Mouse (Mus musculus): ENCODE measurements around the gene Gm8947. TPM values are rescaled to one million over a fixed set of nuclear protein-coding genes. Genes with fewer than 3 reads are reported as not detected.
"Not testable (repeated sequence)": the region's sequence is repeated elsewhere in the genome, so short reads cannot be mapped to it uniquely, and the experiment has no call there.

Gm8947 gene
- total and polyA plus RNA-seq, 3 experiments = not detected

DNA sequence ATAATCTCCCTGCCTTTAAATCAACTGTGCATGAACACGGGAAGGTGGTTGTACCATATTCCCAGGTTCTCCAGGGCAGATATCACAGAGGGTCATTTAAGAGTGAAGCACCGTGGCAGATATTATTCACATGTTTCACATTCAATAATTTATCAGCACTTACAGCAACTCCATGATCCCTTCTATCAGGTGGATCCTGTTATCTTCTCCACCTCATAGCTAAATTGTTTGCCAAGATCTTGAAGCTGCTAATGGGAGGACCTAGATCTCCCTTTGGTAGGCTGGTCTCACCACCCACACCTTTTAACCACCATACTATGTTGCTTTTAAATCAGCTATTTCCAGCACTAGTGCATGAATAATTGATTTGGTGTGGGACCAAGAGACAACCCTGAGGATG lies 12.0 kb upstream of the Gm8947 start:
- DNase-seq = no peak

DNA sequence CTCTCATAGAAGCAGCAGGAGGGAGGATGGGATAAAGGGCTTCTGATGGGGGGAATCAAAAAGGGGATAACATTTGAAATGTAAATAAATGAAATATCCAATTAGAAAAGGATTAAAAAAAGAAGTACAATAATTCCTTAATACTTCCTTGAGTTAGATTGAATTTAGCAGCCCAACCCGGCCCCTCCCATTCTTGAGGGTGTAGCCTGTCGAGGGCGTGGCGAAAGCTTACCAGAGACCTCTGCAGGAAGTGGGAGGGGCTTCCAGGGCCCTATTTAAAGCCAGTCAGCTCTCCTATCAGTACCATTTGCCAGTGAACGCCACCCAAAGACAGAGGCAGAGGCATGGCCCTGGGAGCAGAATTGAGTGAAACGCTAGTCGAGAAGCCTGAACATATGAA lies 9.9 kb upstream of the Gm8947 start, which contains the start of gene Gm47985:
Gene Gm47985, plus strand, starts transcription at position 272 of the 400 bp plus-strand sequence.
- not testable (repeated sequence) for DNase-seq

DNA sequence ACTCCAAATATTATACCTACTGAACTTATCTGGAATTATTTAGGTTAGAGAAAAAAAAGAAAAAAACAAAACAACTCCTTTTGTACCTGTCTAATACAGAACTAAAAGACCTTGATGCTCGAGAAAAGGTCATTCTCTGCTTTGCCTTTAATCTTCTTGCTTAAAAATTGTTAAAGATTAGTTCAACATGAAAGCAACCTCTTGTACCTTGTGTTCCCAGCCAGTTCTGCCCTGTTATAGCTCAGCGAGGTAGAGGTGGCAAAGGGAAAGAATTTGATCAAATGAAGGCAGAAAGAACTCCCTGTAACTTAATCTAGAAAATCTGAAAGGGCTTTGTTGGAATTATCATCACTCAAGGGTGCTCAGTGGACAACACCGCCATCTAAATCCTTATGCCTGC lies 6.0 kb upstream of the Gm8947 start:
- DNase-seq = not testable (repeated sequence)

- DNase-seq = not testable (repeated sequence)
These were observed 5.2 kb upstream of the Gm8947 start for GRCm38 (mm10) chr1:151186879-151187424.

DNA sequence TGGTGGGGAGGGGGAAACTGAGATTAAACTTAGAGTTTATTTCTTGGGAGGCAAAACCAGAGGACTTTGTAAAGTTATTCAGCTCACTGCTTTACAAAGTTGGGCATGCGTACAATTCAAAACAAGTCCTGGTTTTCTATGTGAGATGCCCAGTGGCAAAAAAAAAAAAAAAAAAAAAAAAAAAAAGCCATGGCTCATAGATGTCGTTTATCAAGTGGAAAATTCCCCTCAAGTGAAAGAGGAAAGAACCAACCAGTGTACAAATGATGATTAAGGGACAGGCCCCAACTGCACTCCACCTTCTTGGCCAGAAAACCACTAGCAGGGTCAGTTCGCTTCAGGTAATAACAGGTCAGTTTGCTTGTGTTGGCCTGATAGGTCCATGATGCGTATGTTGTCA lies 3.7 kb upstream of the Gm8947 start:
- no peak for DNase-seq

- DNase-seq = not testable (repeated sequence)
These were observed 563 bp downstream of the Gm8947 start for GRCm38 (mm10) chr1:151192739-151193138.

DNA sequence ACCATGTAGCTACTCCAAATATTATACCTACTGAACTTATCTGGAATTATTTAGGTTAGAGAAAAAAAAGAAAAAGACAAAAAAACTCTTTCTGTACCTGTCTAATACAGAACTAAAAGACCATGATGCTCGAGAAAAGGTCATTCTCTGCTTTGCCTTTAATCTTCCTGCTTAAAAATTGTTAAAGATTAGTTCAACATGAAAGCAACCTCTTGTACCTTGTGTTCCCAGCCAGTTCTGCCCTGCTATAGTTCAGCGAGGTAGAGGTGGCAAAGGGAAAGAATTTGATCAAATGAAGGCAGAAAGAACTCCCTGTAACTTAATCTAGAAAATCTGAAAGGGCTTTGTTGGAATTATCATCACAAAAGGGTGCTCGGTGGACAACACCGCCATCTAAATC lies 3.8 kb downstream of the Gm8947 start:
- DNase-seq = not testable (repeated sequence)

- not testable (repeated sequence) for DNase-seq
These were observed 4.5 kb downstream of the Gm8947 start for GRCm38 (mm10) chr1:151196690-151197089.

DNA sequence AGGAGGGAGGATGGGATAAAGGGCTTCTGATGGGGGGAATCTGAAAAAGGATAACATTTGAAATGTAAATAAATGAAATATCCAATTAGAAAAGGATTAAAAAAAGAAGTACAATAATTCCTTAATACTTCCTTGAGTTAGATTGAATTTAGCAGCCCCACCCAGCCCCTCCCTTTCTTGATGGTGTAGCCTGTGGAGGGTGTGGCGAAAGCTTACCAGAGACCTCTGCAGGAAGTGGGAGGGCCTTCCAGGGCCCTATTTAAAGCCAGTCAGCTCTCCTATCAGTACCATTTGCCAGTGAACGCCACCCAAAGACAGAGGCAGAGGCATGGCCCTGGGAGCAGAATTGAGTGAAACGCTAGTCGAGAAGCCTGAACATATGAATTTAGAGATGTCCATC lies 5.9 kb downstream of the Gm8947 start, which contains the start of gene Gm47995:
Gene Gm47995, plus strand, starts transcription at position 329 of the 400 bp plus-strand sequence.
- not testable (repeated sequence) for DNase-seq

DNA sequence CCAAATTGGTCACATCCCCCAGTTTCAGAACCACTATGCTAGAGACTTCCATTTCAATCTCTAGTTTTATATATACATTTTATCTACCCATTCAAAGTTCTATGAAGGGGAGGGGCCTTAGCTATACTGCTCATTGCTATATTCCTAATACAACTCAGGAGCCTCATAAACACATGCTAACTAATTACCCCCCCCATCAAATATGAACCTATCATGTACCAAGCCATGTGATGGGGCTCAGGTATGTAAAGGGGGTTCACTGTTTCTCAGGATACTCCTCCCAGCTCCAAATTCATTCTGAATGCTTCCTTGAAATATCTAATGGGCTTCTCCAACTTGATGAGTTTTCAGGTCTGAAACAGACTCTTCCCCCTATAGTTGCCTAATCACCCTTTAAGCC lies 8.4 kb downstream of the Gm8947 start:
- DNase-seq = not testable (repeated sequence)

DNA sequence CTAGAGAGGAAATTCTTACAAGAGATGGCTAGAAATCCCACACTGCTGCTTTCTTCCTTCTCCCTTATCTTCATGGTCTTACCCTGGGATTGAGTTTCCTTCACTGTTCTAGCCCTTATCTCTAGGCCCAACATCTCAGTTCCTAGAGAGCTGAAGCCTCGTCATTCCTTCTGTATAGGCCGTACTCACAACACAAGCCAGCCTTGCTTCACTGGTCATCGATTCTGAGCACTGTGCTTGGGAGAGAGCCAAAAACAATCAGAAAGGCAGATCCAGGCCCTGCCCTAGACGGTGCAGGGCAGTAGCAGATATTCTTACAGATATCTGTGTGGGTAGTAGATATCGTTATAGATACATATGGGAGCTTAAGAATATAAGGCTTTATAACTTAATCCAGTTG lies 10.6 kb downstream of the Gm8947 start:
- DNase-seq = not testable (repeated sequence)

- not testable (repeated sequence) for DNase-seq
These were observed 11.6 kb downstream of the Gm8947 start, which contains the start of gene 3110040M04Rik for GRCm38 (mm10) chr1:151203818-151204217. Gene 3110040M04Rik (plus strand): TSS chr1:151204121.

GRCm38 (mm10) chr1:151208493-151208892 lies 16.3 kb downstream of the Gm8947 start:
- DNase-seq = not testable (repeated sequence)

DNA sequence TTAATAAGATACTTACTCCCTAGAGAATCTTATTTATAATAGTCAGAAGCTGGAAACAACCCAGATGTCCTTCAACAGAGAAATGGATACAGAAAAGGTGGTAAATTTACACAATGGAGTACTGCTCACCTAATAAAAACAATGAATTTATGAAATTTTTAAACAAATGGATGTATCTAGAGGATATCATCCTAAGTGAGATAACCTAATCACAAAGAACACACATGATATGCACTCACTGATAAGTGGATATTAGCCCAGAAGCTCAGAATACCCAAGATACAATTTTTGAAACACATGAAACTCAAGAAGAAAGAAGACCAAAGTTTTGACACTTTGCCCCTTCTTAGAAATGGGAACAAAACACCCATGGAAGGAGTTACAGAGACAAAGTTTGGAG lies 16.8 kb downstream of the Gm8947 start:
- not testable (repeated sequence) for DNase-seq

DNA sequence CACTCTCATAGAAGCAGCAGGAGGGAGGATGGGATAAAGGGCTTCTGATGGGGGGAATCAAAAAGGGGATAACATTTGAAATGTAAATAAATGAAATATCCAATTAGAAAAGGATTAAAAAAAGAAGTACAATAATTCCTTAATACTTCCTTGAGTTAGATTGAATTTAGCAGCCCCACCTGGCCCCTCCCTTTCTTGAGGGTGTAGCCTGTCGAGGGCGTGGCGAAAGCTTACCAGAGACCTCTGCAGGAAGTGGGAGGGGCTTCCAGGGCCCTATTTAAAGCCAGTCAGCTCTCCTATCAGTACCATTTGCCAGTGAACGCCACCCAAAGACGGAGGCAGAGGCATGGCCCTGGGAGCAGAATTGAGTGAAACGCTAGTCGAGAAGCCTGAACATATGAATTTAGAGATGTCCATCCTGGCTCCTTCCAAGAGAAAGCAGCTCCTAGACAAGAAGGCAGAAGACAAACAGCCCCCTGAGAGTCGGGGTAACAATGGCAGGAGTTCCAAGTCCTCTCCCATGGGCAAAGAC lies 17.7 kb downstream of the Gm8947 start, which contains the start of gene Gm47996:
Gene Gm47996, plus strand, starts transcription at position 308 of the 532 bp plus-strand sequence.
- DNase-seq = not testable (repeated sequence)

- not testable (repeated sequence) for DNase-seq
These were observed 19.5 kb downstream of the Gm8947 start for GRCm38 (mm10) chr1:151211666-151212065.

DNA sequence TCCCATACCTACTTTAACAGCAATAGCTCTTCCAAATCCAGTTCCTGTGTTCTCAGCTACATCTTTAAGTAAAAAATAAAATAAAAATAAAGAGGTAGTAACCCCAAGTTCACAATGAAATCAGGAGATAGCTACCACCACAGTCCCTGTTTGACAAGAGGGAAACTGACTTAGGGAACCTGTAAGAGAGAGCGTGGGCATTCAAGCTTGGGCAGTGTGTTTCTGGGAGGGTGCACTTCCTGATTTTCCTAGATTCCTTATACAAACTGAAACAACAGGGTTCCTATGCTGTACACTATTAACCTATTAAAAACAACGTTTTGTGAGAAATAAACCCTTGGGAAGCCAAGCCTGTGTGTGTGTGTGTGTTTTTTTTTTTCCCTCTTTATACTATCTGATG lies 22.7 kb downstream of the Gm8947 start:
- no peak for DNase-seq

GRCm38 (mm10) chr1:151215985-151216384 lies 23.8 kb downstream of the Gm8947 start:
- DNase-seq = no peak

- no peak for DNase-seq
These were observed 24.2 kb downstream of the Gm8947 start for GRCm38 (mm10) chr1:151216417-151216816.

DNA sequence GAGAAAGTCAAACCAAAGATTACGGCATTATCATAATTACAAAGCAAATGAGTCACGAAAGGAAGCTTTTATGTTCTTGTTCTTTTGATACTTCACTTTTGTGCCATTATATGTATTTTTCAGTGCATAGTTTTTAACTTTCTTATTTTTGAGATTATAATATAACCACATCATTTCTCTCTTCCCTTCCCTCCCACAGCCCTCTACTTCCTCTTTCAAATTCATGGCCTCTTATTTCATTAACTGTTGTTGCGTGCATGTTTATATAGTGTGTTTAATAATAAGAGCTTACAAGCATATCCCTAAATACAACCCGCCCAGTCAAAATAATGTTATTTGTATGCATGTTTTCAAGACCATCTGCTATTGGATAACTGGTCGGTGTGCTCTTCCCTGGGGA lies 26.9 kb downstream of the Gm8947 start:
- DNase-seq = no peak

GRCm38 (mm10) chr1:151220098-151220497 lies 27.9 kb downstream of the Gm8947 start:
- no peak for DNase-seq

DNA sequence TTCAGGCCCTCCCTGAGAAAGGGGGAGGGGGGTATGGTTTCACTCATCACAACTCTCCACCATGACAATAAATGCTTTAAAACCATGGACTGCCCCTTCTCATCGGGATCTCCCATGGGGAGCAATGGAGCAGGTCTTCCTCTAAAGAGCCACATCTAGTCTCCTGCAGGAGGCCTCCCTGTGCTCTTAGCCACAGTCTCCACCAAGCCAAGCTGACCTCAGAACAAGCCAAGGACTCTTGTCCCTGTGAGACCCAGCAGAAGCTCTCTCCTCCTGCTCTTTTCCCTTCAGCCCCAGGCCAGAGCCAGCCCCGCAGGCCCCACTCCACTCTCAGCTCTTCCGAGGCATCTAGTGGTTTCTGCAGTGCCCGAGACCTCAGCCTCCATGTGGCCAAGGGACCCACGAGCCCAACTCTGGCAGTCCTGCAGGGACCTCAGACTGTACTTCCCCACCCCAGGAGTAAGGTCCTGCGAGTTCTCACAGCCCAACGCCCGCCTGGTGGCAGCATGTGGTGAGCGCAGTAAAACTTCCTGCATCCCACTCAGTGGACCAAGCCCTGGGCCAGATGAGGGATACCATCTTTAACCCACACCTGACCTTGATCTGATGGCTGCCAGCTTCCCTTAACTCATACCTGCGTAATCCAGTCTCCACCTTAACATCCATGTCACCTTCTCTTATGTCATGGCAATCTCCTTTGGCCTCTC lies 30.5 kb downstream of the Gm8947 start:
- no peak for DNase-seq

GRCm38 (mm10) chr1:151223377-151223776 lies 31.2 kb downstream of the Gm8947 start:
- no peak for DNase-seq

Data from adrenal gland, adult 2 months (tissue).